Mouse (Mus musculus) adrenal gland, adult 10 weeks (tissue): ENCODE results near the gene Slamf7. TPM values are rescaled to one million over a fixed set of nuclear protein-coding genes. Genes with fewer than 3 reads are reported as not detected.

Source experiments
- polyA plus RNA-seq: library from polyadenylated mRNA; stranded (reverse); fragments of 350-450 nt; fragmentation: Illumina TruSeq; extraction: RNeasy Lipid Tissue Mini Kit (QIAGEN cat#74804); gene quantifications from one replicate; pipeline ENCODE4 v1.2.3, GENCODE M21; 2014; ENCODE audit warnings: low read depth, low replicate concordance

The Slamf7 gene
- 2.4 TPM for polyA plus RNA-seq

DNA sequence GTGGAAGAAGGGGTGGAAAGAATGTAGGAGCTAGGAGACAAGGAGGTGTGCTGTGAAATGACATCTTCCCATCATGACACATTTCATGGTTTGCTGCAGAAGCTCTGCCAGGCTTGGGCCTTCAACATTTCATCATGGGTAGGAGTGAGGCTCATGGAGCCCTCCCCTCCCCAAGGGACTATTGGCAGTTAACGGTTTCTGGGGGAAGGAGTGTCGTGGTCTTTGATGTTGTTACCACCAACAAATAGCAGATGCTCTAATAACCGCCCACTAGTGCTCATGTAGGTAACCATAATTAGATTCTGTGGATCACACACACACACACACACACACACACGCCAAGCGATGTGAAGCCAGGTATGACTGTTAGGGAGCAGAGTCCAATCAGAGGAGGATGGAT lies at the start of gene Slamf7:
Gene Slamf7, minus strand, starts transcription at position 302 of the 400 bp plus-strand sequence.

DNA sequence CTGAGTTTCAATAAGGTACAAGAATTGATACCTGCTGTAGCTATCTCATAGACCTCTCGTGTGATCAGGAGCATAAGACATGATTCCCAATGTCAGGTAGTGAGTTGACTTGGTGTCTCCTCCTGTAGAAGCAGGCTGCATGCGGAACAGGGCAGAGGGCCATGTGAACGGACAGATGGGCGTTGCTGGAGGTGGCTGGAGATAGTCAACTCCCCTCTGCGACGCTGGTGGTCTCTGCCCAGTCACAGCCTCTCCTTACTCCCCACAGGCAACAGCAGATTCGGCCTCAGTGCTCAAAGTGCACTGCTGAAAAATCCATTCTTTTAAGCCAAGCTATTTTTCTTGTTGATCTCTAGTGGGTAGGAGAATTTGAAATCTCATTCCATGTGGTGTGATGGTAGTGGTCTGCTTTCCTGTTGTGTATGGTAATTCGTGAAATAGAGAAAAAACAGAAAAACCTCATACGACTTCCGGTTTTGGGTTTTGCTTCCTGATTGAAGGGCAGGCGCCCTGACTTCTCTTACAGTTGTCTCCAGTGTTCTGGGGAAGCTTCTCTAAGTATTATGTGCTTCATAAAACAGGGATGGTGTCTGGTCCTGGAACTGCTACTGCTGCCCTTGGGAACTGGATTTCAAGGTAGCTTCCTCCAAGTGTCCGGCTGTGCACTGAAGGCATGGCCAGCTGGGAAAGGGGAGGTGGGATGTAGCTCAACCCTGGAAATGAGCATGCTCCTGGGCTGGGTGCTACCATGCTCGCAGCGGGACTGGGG lies 28.9 kb upstream of the Slamf7 start, which contains the start of gene Cd48:
Gene Cd48, plus strand, starts transcription at position 479 of the 769 bp plus-strand sequence.

DNA sequence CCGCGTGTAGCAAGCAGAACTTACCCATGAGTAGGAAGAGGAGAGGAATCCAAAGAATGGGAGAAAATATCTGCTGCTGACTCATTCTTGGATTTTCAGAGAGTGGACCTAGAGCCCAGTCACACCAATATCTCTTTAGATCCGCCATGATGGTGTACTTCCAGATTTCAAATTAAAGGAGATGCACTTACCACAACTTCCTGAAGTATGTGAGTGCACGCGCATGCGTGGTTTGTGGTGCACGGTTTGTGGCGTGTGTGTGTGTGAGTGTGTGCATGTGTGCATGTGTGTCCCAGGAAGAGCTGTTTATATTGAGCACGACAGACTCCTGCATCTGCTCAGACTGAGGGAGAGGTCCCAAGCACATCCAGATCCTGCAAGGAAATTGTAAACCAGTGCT lies 45.7 kb downstream of the Slamf7 start, which contains the start of gene Ly9:
Gene Ly9, minus strand, starts transcription at position 235 of the 400 bp plus-strand sequence.

Other genes with a start within 250 kb of the Slamf7 start
- 2.9 TPM for gene Usf1, start 241.7 kb downstream of the Slamf7 start, polyA plus RNA-seq
- not detected for gene Tstd1, start 234.2 kb downstream of the Slamf7 start, polyA plus RNA-seq
- gene F11r, start 215.5 kb downstream of the Slamf7 start, polyA plus RNA-seq, result 20.3 TPM
- 2.4 TPM for gene Alyref2, start 149.6 kb downstream of the Slamf7 start, polyA plus RNA-seq
- gene Itln1, start 117.7 kb downstream of the Slamf7 start, polyA plus RNA-seq, result not detected
- gene Cd244a, start 93.8 kb downstream of the Slamf7 start, polyA plus RNA-seq, result 0.70 TPM
- gene Ly9, start 45.6 kb downstream of the Slamf7 start, polyA plus RNA-seq, result 1.8 TPM
- gene Cd48, start 29.0 kb upstream of the Slamf7 start, polyA plus RNA-seq, result 9.4 TPM
- not detected for gene Slamf1, start 114.1 kb upstream of the Slamf7 start, polyA plus RNA-seq
- gene Cd84, start 186.7 kb upstream of the Slamf7 start, polyA plus RNA-seq, result 16.9 TPM
- gene Gm10521, start 242.6 kb upstream of the Slamf7 start, polyA plus RNA-seq, result 0.82 TPM